Mouse (Mus musculus) left cerebral cortex, postnatal 4 days (tissue): ENCODE measurements around the gene Olfr455. TPM values are rescaled to one million over a fixed set of nuclear protein-coding genes. Genes with fewer than 3 reads are reported as not detected.

Experiments
- DNase-seq: peaks from one replicate; pipeline ENCODE4 v3.0.0-alpha.2; 2022
- intact Hi-C: fragments of 180-260 bp; cut with DNase I; formaldehyde crosslinking; loops from one replicate; pipeline ENCODE4 v1.15.1; 2025
- total RNA-seq, 2 experiments: library from RNA; stranded (reverse); gene quantifications; 2 replicates each; pipeline ENCODE4 v1.2.3; 2021

Gene Olfr455
- not detected for total RNA-seq

DNA sequence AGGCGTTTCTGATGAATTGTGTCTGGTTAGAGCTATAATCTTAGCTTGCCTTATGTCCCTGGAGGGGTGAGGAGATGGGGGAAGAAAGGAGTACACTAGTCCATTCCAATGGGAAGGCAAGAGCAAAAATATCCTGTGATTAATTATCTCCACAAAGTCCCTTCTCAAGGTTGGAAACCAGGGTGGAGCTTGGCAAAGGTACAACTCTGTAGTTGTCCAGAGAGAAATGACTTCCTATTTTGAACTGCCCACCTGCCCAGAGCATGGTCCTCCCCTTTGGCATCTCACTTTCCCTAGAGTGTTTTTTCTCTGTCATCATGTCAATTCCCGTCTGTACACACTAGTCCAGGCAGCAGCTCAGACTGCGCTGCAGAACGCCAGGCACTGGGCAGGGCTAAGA, at the start of gene Olfr455:
Olfr455 (minus strand) TSS at position 127 of the 400 bp plus-strand sequence.
- intact Hi-C loops = no loop called here

DNA sequence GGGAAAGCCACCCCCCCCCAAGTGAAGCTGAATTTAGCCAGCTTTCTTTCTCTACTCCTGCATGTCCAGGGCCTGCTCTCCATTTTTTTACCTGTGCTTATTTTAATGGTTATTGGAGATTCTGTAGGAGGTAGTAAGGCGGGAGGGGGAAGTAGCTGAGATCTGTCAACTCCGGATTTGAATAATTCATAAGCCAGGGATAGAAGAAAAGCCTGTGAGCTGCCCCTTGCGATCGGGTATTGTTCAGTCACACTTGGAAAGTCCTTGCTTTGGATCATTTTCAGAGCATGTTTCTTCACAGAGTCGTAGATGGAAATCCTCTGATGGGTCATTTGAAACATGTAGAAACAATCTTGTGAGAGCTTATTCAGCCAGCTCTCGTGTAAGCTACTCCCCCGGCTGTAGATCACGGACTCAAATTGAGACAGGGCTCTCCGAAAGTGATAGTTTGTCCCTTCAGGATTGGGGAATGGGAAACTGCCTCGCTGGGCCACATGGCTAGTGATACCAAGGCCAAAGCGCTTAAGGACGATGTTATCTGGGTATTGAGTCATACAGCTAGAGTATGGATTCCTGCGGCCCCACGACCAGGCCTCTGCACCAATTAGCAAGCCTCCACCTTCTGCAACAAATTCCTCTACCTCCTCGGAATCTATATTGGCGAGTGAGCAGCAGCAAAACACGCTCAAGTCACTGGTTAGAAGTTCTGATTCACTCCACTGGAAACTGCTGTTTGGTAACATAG, 45.9 kb upstream of the Olfr455 start:
- DNase-seq = no peak
- intact Hi-C loops = no loop called here

More for the DNA sequence above, at the start of gene Olfr455:
- no peak for DNase-seq

DNA sequence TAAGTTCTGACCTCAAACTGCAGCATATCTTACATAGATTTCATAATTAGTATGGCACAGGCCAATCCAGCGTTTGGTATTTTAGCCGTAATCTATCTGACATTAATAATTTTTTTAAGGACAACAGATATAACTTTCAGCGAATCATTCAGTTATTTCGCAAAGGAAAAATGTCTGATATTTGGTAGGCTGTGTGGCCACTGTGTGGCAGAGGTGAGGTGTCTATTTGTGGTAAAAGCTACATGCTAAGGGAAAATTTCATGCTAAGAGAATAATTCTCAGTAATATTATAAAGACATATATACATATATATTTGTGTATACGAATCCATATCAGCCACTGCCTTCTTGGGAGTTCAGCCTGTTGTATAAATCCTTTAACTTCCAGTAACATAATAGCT, 39.2 kb upstream of the Olfr455 start:
- DNase-seq = no peak
- intact Hi-C loops = loop anchor here (10.0 kb wide), 1 partner anchor 278 kb away; no protein-coding TSS in a partner anchor

DNA sequence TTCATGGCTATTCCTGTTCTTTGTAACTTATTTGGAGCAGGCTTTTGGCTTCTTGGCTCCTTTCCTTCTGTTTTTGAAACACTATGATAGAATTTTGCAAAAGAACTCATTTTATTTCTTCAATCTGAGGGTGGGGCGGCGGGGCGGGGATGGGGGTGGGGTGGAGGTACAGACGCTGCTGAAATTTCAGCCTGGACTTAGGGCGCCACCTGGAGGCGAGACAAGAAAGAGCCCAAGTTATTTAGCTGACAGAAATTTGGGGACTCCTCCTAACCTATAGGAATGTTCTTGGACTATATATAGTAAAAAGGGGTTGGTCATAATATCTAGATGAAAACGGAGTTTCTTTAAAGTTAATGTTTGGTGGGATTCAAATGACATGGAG, 36.1 kb upstream of the Olfr455 start:
- intact Hi-C loops = loop anchor here (5.0 to 10.0 kb wide), 2 partner anchors 281 to 356 kb away; no protein-coding TSS in a partner anchor
- DNase-seq = peak; percentile 59

DNA sequence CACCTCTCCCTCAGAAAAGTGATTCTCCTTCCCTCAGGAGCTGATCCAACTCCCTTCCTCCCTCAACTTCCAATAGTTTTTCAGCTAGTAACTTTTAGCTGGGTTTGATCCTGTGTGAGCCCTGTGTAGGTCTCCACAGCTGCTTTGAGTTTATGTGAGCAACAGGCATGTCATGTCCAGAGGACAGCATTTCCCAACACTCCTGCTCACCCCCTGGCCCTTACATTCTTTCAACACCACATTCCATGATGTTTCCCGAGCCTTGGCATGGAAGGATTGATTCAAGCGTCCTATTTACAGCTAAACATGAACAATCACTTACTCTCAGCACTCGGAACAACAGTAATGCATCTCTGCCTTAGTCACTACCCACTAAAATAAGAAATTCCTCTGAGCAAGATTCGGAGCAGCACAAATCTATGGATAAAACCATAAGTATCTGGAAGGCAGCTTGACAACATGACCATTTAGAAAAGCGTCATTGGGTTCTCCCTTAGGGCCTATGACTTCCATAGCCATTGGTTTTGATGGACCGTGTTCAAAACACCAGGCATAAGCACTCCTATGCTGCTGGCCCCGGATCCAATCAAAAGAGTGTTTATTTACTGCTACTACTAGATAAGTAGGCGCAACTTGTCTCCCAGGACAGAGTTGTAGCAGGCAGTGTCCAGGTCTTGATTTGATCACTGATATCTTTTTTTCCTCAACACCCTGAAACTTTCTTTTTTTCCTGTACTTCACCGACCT, 35.5 kb upstream of the Olfr455 start:
- DNase-seq = no peak

DNA sequence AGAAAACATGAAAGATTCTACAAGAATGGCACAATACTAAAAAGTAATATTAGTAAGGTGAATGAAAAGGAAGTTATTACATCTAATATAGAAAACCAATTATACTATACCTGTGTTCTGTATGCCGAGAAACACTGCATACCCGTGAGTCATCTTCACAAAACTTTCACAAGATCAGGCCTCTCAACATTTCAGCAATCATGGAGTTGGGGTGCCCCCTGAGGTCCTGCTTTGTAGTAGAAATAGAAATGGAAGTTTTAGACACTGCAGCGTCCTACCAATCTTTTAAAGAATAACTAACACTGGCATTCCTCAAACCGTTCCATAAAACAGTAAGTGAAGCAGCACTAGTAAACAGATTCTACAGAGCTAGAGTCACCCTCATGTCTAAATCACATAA, 31.3 kb upstream of the Olfr455 start:
- no peak for DNase-seq
- intact Hi-C loops = no loop called here

More for the DNA sequence above, 35.5 kb upstream of the Olfr455 start:
- intact Hi-C loops = loop anchor here (5.0 to 10.0 kb wide), 2 partner anchors 282 to 356 kb away; no protein-coding TSS in a partner anchor

DNA sequence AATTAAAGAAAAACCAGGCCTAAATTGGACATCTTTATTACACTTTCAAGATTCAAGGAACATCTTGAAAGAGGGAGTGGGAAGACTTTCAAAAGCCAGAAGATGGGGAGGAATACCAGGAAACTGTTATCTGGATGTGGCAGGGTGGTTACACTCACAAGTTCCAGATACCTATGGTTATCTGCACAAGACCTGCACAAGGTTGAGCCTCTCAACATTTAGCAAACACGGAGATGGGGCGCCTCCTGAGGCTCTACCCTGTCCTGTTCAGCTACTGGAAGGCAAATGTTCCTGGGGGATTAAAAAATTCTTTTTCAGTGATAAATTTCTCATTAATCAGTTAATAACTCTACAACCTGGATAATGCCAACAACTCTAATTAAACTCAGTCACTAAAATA, 30.0 kb upstream of the Olfr455 start:
- intact Hi-C loops = no loop called here
- no peak for DNase-seq

DNA sequence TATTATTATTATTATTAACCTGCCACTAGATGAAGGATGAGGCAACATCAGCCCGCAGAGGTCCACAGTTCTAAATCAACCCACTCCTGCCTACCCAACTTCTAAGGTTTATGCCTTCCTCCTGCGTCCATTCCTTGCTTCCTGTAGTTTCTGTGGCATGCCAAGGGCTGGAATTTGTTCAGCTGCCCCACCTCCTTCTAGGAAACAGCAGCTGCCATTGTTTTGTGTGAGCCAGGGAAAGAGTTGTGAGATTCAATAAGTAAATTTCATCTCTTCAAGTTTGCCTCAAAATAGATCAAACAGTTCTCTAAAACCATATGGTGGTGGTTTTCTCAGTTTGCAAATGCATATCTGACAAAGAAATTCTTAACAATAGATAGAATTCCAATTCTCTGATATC, 20.8 kb upstream of the Olfr455 start:
- no peak for DNase-seq
- intact Hi-C loops = no loop called here

DNA sequence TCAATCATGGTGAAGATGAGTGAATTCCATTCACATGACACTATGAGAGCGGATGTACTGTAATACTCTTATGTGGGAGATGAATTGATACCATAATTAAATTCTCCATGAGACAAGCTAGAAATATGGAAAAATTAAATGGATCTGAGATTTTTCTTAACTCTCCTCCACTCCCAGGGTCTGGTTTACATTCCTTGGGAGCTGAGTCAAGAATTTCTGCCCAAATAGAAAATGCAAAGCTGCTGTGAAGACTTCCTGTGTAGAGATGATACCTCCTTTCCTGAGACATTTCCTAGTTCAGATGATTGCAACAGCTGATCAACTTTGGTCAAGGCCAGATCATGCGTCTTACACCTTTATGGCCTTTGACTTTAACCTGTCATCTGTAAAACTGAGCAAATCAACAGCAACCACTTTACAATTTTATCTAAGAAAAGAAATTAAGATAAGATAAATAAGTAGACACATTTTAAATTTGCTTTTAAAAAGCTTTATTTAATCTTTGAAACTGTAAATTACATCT, 18.8 kb upstream of the Olfr455 start:
- intact Hi-C loops = no loop called here
- DNase-seq = no peak

DNA sequence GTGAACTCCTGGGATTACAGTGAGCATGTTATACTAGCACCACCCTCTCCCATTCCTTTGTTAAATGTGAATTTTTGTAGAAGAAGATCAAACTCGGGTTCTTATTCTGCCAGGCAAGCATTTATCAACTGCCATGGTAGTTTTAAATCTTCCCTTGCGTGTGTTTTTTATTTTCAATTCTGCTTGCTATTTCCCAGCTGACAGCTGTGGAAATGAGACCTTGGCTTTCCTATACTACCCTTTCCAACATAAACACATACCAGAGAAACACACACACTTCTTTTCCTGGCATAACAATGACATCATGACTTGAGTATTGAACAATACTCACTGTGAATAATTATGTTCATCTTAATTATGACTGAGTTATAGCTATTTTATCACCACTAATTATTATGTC, 14.9 kb upstream of the Olfr455 start:
- no peak for DNase-seq
- intact Hi-C loops = no loop called here

DNA sequence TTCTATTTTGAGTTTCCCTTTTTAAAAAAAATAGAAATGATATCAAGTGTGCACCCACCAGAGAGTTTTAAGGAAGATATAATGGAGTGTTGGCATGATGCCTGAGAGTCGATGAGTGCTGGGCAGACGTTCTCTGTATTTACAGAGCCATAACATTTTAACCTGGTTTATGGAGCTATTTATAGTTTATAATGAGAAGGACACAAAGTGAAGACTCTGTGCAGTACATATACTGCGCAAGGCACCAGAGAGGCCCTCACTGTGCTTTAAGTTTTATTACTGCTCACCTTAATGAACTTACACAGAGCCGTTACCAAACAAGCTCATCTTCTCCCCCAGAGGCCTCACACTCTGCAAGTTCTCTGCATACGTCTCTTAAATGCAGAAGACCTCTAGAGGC, 13.5 kb upstream of the Olfr455 start:
- intact Hi-C loops = no loop called here
- no peak for DNase-seq

DNA sequence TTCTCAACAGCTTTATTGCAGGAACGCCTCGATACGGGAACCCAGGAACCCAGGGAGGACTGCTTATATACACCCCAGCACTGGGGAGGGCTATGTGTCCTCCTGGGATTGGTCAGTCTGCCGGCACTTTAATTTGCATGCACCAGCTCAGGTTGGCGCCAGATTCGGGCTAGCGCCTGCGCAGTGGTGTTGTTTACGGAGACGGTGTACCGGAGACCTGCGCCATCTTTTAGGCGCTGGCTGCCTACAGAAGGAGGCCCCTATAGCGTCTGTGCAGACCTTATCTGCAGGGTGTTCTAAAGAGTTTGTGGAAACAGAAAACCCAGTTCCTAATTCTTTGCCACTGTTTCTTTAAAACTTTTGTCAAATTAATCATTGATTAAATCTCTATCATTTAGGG, 11.3 kb upstream of the Olfr455 start:
- DNase-seq = no peak
- intact Hi-C loops = no loop called here

DNA sequence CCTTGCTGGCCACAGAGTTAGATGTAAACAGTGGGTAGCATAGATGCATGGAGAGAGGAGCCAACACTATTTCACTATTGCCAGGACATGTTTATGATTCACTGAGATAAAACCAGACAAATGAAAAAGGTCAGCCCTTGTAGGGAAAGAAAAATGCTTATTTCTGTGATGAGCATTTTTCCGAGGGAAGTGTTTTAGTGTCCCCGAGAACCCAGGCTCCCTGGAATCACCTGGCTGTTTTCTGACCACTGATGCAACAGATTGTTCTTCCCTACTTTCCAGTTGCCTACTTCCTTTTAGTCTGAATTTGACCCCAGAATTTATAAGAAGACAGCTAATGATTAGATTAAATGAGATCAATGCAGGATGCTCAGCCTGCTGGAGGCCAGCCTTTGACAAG, 1.2 kb downstream of the Olfr455 start:
- intact Hi-C loops = no loop called here
- DNase-seq = no peak

DNA sequence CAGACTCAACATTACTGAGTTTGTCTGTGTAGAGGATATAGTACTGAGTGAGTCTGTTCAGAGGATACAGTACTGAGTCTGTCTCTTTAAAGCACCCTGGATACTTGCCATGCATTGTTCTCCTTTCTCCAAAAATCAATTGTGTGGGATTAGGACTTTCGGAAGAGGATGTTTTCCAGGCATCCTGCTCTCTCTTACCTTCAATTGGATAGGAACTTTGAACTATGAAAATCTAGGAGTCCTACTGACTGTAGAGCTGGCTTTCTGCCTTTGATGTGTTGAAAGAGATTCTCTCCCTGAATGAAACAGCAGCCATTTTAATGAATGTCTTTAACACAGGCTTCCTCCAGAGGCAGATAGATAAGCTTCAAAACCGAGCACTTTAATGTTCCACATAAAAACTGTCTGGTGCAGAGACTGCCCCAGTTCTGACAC, 1.9 kb downstream of the Olfr455 start:
- DNase-seq = no peak
- intact Hi-C loops = no loop called here

DNA sequence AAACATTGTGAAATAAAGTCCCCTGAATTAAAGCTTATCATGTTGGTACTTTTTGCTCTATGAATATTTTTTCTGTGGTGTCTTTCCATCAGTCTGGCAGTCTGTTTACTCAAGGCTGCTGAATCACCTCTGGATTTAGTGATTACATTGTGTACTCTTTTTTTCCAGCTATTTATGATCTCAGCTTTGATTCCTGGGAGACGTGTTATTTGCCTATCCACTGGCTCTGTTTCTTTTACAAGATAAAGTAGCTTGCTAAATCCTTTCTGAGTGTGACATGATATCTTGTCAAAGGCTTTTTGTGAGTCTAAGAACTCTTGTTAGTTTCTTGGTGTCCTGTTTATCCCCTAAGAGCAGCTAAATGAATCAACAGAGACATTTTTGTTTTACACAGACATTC, 2.5 kb downstream of the Olfr455 start:
- no peak for DNase-seq
- intact Hi-C loops = no loop called here

DNA sequence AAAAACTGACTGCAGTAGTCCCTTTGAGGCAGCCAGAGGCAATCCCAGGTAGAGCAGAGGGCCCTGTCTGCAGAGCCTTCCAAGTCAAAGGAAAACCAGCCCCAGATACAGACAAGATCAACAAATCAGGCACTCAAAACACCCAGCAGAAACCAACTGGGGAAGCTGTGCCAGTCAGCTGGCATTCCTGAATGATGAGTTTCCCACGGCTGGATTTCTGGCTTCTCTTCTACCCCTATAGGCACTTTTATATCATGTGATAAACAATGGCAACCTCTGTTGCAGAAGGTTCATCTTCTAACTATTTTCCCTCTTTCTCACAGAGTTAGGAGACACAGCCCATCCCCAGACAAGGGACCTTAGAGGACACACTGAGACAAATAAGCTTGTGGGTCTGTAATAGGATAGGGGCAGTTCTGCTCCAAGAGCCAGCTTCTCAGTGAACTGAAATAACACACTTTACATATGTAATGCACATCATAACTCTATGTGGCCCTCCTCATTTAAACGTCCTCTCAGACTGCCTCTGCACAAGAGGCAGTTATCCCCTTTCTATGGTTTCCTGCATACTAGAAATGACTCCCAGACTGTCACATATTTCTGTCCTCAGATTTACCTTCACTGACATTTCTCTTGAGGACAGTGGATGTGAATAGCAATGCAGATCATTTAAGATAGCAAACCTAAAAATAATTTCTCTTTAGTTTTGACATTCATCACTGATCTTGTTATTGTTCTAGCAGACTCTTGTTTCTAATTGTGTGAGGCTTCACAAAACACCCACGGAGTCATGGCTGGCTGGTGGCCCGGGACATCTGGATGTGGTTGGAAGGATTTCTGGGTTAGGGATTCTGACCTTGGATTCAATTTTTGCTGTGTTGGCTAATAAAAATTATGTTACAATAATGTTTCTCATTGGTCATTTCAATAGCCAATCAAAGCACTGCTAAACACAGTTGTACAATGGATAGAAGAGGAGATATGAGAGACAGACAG, 5.1 kb downstream of the Olfr455 start:
- DNase-seq = no peak
- intact Hi-C loops = no loop called here

DNA sequence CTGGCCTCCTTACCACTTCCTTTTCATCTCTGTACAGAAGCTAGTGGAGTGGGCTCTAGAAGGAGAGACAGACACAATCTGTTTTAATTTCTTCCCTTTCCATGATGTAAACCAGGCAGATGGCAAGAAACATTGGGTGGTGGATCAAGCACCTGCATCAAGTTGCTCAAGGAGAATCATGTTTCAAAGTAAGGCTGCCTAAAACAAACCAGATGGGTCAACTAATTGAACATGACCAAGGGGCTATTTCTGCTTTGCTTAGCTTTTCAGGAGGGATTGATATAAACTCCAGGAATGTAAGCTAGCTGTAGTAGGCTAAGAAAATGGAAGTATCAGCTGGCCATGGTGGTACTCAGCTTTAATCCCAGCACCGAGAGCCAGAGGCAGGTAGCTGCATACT, 6.7 kb downstream of the Olfr455 start:
- intact Hi-C loops = no loop called here
- DNase-seq = no peak

DNA sequence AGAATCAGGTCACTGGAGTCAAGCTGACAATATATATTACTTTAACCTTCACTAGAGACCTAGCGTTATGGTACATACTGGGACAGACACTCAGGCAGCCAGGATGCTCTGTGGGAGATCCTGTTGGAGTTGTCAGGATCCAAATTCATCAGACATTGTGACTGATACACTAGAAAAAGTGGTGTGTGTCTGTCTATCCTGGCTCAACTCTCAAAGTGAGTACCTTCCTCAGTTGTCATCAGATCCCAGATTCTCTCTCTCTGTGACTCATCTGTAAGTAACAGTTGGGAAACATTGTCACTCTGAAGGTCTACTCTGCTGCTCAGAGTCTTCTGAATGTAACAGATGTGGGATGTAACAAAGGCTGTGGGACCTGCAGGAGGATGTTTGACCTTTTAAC, 7.7 kb downstream of the Olfr455 start:
- DNase-seq = no peak
- intact Hi-C loops = no loop called here

DNA sequence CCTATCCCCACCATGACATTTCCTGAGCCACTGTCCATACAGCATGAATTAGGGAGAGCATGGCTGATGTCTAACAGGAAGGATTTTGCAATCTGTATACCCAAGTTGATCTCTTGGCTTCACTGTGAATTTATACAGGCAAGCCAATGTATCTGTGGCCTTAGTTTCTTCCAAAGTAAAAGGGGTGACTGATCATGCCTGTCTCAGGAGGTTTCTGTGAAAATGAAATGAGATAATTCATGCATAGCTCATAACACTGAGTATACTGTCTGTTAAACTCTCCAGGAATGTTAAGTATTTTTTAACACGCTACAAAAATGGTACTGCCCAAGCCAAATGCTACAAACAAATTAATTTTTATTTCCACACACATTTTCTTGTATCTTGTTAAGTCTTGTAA, 33.9 kb downstream of the Olfr455 start:
- intact Hi-C loops = no loop called here
- DNase-seq = no peak

DNA sequence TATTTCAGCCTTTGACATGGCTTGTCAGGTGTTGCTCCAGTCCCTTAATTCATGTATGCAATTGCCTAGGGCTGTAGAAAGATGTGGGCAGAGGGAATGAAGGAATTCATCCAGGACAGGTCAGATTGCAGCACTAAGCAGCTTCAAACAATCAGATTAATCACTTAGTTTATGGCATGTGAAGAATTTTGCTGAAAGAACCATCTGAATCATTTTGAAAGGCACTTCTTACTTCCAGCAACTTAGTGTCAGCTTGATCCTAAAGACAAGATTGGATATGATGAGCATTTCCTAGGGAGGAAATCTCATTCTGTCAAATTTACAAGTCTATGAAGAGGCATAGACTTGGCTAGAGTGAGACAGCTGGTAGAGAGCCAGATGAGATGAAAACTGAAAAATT, 38.1 kb downstream of the Olfr455 start:
- no peak for DNase-seq
- intact Hi-C loops = no loop called here

DNA sequence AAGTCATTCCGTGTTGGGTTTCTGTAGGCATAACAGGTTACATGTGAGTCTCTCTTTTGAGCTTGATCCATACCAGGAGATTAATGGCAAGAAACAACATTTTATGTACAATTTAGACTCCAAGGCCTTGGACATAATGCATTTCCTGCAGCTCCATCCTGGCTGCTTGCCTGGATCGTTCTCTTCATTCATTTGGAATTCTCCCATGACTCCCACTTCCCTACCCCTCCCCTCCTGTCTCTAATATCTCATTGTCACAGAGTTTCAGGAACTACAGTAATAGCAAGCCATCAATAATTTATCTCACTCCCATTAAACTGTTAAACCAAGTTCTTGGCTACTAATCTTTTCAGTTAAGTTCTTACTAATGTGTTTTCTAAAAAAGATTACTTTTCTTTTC, 43.9 kb downstream of the Olfr455 start:
- no peak for DNase-seq
- intact Hi-C loops = no loop called here
